Mouse (Mus musculus): ENCODE results near the gene Mlx. TPM values are rescaled to one million over a fixed set of nuclear protein-coding genes. Genes with fewer than 3 reads are reported as not detected.
A peak's percentile ranks its signal among the peaks of the same experiment; 100 is the strongest.

Mlx gene
- polyA plus RNA-seq, 1 experiment from 2014 or later: 36.0 TPM

GRCm38 (mm10) chr11:101062165-101062884, 24.8 kb upstream of the Mlx start:
- no peak overlapping the region for H3K4me3 ChIP-seq (ENCODE audit: low read depth, low read length)
- H3K27me3 ChIP-seq (ENCODE audit: control insufficient read depth, insufficient read depth, low read length): no peaks in the 10 kb centered on the region
- 70% methylated on average over 12 of the region's 12 CpGs for WGBS (ENCODE audit: insufficient replicate concordance)
- no peak overlapping the region for H3K4me2 ChIP-seq
- no peak for ATAC-seq (replicated peaks; ENCODE audit: insufficient number of reproducible peaks, low FRiP score, low TSS enrichment)
- 0 out of 2 replicates have a peak, but pooled peaks cover 3% of the 10 kb centered on the region for H3K36me3 ChIP-seq (ENCODE audit: control insufficient read depth, insufficient read depth, low read length)
- no peaks in the 10 kb centered on the region for H3K9me3 ChIP-seq (replicated peaks; ENCODE audit: control insufficient read depth, low read length)
- H3K27ac ChIP-seq (ENCODE audit: low read depth, low read length): peak overlapping the region; percentile 99
- no peak overlapping the region; the same call in none of the 2 replicates for H3K9ac ChIP-seq (ENCODE audit: low read depth, low read length)
- peaks cover 82% of the 10 kb centered on the region for H3K4me1 ChIP-seq (ENCODE audit: control insufficient read depth, insufficient read depth, low read length)

DNA sequence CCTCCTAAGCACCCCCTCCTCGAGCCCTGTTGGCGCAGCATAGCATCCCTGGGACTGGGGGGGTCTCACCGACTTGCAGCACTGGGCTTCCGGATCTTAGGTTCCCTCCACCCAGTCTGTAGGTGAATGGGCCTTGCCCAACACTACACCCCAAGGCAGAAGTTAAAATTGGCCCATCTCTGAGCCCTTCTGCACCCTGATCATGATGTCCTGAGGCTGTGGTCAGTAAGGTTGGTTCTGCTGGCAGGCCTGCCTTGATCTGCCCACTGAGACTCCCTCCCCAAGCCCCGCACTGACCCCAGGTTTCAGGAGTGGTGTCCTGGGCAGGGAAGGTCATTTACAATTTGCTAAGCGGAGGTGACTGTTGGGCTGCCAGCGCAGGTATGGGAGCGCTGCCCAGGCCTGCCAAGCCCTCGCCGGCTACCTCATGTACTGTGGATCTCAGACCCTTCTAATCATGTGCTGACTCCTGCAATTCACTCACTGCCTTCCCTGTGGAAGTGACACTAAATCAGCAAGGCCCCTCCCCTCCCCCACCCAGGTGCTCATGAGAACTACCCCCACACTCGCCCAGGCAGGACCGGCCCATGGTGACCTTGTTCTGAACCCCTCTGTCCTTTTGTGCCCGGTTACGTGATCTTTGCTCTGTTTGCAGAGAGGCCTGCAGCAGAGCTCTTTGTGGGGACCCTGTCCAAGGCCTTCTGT, 24.0 kb upstream of the Mlx start:
- Histone ChIP-seq H3K27ac (ENCODE audit: low read depth, low read length) (peak overlapping the region; percentile 99), H3K4me2 (peak overlapping the region; percentile 46), H3K9ac (ENCODE audit: low read depth, low read length) (peak overlapping the region; percentile 64), H3K4me1 (ENCODE audit: control insufficient read depth, insufficient read depth, low read length) (peaks cover 74% of the 10 kb centered on the region), H3K4me3 (ENCODE audit: low read depth, low read length) (no peak overlapping the region), H3K9me3 (replicated peaks; ENCODE audit: control insufficient read depth, low read length) (no peaks in the 10 kb centered on the region), H3K27me3 (ENCODE audit: control insufficient read depth, insufficient read depth, low read length) (no peaks in the 10 kb centered on the region), H3K36me3 (ENCODE audit: control insufficient read depth, insufficient read depth, low read length) (0 out of 2 replicates have a peak, but pooled peaks cover 3% of the 10 kb centered on the region)
- 47% methylated on average over 14 of the region's 14 CpGs for WGBS (ENCODE audit: insufficient replicate concordance)
- peak; percentile 11; the same call in 1 of the 2 replicates for ATAC-seq (replicated peaks; ENCODE audit: insufficient number of reproducible peaks, low FRiP score, low TSS enrichment)

- Histone ChIP-seq H3K9me3 (replicated peaks; ENCODE audit: control insufficient read depth, low read length) (no peaks in the 10 kb centered on the region), H3K9ac (ENCODE audit: low read depth, low read length) (peak overlapping the region; percentile 64), H3K4me2 (peak overlapping the region; percentile 46), H3K36me3 (ENCODE audit: control insufficient read depth, insufficient read depth, low read length) (0 out of 2 replicates have a peak, but pooled peaks cover 3% of the 10 kb centered on the region), H3K27me3 (ENCODE audit: control insufficient read depth, insufficient read depth, low read length) (no peaks in the 10 kb centered on the region), H3K4me1 (ENCODE audit: control insufficient read depth, insufficient read depth, low read length) (peaks cover 67% of the 10 kb centered on the region), H3K27ac (ENCODE audit: low read depth, low read length) (peak overlapping the region; percentile 99), H3K4me3 (ENCODE audit: low read depth, low read length) (no peak overlapping the region)
- peak; percentile 78 for ATAC-seq (replicated peaks; ENCODE audit: insufficient number of reproducible peaks, low FRiP score, low TSS enrichment)
- WGBS (ENCODE audit: insufficient replicate concordance): 2% methylated on average over 12 of the region's 12 CpGs
Observed at GRCm38 (mm10) chr11:101063676-101064327, 23.3 kb upstream of the Mlx start.

DNA sequence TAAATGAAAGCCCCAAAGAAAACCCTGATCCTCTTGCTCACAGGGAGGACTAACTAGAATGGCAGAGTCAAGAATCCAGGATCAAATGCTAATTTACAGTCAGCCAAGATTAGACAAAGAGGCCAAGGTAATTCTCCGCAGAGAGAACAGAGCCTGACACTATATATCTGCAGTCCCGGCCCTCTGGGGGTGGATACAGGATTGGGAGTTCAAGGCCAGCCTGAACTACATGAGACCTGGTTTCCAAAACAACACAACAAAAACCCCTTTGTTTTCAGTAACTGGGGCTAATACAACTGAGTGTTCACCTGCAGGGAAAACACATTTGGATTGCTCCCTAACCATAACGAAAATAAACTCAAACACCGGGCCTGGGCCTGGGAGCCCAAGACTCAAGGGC, 22.6 kb upstream of the Mlx start:
- WGBS (ENCODE audit: insufficient replicate concordance): 65% methylated on average over 4 of the region's 4 CpGs
- H3K9ac ChIP-seq (ENCODE audit: low read depth, low read length): peak overlapping the region; percentile 64; the same call in 1 of the 2 replicates
- no peak for ATAC-seq (replicated peaks; ENCODE audit: insufficient number of reproducible peaks, low FRiP score, low TSS enrichment)
- no peaks in the 10 kb centered on the region for H3K9me3 ChIP-seq (replicated peaks; ENCODE audit: control insufficient read depth, low read length)
- no peak overlapping the region for H3K4me3 ChIP-seq (ENCODE audit: low read depth, low read length)
- no peaks in the 10 kb centered on the region for H3K27me3 ChIP-seq (ENCODE audit: control insufficient read depth, insufficient read depth, low read length)
- peak overlapping the region; percentile 46 for H3K4me2 ChIP-seq
- peaks cover 63% of the 10 kb centered on the region for H3K4me1 ChIP-seq (ENCODE audit: control insufficient read depth, insufficient read depth, low read length)
- no peaks in the 10 kb centered on the region for H3K36me3 ChIP-seq (ENCODE audit: control insufficient read depth, insufficient read depth, low read length)
- peak overlapping the region; percentile 99 for H3K27ac ChIP-seq (ENCODE audit: low read depth, low read length)

DNA sequence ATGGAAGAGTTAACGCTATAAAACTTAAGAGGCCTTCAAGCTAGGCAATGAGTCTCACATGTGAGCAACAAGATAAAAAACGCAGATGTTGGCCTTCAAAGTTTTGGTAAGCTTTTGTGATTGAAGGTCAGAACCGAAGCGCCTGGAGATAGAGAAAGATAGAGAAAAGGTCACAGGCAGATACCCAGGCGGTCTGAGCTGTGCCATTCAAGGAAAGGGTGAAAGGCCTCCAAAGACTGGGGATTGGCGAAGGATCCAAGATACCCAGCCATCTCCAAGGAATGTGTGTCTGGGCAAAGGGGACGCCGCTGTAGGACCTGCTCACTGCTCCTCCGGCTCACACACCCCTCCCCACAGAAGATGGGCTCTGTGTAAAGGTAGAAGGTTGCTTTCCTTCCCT, 22.1 kb upstream of the Mlx start:
- Histone ChIP-seq H3K4me1 (ENCODE audit: control insufficient read depth, insufficient read depth, low read length) (peaks cover 58% of the 10 kb centered on the region), H3K27ac (ENCODE audit: low read depth, low read length) (peak overlapping the region; percentile 99), H3K4me2 (no peak overlapping the region), H3K4me3 (ENCODE audit: low read depth, low read length) (no peak overlapping the region), H3K36me3 (ENCODE audit: control insufficient read depth, insufficient read depth, low read length) (no peaks in the 10 kb centered on the region), H3K9me3 (replicated peaks; ENCODE audit: control insufficient read depth, low read length) (no peaks in the 10 kb centered on the region), H3K9ac (ENCODE audit: low read depth, low read length) (no peak overlapping the region), H3K27me3 (ENCODE audit: control insufficient read depth, insufficient read depth, low read length) (no peaks in the 10 kb centered on the region)
- WGBS (ENCODE audit: insufficient replicate concordance): 77% methylated on average over 9 of the region's 9 CpGs
- ATAC-seq (replicated peaks; ENCODE audit: insufficient number of reproducible peaks, low FRiP score, low TSS enrichment): no peak

DNA sequence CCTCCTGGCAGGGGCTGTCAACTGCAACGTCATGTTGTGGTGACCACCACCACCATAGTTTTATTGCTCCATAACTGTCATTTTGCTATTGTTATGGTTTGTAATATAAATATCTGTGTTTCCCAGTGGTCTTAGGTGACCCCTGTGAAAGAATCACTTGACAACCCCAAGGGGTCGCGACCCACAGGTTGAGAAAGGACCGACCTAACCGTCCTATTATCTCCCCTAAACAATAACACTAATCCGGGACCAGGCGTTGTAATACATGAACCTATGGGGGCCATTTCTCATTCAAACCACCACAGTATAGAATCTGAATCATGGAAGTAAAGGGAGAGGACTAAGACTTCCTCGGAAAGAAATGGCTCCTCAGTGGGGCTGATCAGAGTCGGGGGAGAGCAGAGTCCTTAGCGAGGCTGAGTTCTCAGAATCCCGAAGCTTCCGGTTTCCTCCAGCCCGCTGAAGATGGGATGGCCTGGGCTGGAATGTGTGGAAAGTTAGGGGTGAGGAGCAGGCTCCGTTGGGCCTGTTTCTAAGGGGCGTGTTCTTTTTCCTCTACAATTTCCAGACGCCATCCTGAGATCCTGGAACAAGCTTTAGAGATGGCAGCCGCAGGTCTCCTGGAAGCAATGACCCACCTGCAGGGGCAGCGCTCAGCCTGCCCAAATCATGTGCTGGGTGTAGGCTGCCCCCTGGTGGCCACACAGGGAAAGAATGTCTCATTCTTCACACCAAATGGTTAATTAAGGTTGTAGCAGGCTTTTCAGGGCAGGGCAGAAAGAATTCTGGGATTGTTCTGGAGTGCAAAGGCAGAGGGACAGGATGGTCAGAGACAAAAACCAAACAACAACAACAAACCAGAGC, 20.3 kb upstream of the Mlx start:
- 18% methylated on average over 18 of the region's 18 CpGs for WGBS (ENCODE audit: insufficient replicate concordance)
- no peak for ATAC-seq (replicated peaks; ENCODE audit: insufficient number of reproducible peaks, low FRiP score, low TSS enrichment)
- Histone ChIP-seq H3K27ac (ENCODE audit: low read depth, low read length) (no peak overlapping the region), H3K4me3 (ENCODE audit: low read depth, low read length) (peak overlapping the region; percentile 22), H3K9ac (ENCODE audit: low read depth, low read length) (peak overlapping the region; percentile 30), H3K9me3 (replicated peaks; ENCODE audit: control insufficient read depth, low read length) (no peaks in the 10 kb centered on the region), H3K27me3 (ENCODE audit: control insufficient read depth, insufficient read depth, low read length) (no peaks in the 10 kb centered on the region; the same call in 1 of the 2 replicates), H3K4me2 (peak overlapping the region; percentile 61), H3K4me1 (ENCODE audit: control insufficient read depth, insufficient read depth, low read length) (peaks cover 48% of the 10 kb centered on the region), H3K36me3 (ENCODE audit: control insufficient read depth, insufficient read depth, low read length) (no peaks in the 10 kb centered on the region)

DNA sequence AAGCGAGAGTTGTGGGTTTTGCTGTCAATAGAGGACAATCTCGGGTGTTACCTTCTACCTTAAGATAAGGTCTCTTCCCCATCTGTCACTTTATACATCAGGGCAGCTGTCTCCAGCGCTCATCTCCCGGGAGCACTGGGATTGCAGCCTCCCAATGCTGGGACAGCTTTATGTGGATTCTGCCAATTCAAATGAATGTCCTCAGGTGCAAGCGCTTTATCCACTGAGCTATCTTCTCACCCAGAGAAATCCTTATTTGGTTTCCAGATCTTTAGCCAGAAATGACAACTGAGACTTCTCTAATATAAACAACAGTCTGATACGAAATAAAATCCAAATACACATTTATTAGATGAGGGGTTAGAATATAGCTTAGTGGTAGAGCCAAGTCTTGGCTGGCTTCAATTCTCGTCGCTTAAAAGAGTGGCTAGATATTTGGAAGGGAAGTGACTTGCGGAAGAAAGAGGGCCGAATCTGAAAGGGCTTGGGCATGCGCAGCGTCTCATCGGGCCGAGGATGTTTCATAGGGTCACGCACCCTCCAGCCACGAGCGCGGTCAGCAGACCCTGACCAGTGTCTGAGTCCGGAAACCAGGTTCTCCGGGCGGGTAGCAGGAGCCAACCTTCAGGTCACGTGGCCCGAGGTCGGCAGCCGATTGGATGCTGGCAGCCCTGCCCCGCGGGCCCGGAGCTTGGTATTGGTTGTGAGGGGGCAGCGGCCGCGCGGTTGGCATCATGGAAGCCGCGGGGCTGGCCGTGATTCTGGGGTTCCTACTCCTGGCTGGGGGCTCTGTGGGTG, 17.5 kb upstream of the Mlx start, which contains the start of gene Naglu:
Gene Naglu, plus strand, starts transcription at position 622 of the 798 bp plus-strand sequence.
- H3K9me3 ChIP-seq (replicated peaks; ENCODE audit: control insufficient read depth, low read length): no peaks in the 10 kb centered on the region
- peaks cover 20% of the 10 kb centered on the region for H3K4me1 ChIP-seq (ENCODE audit: control insufficient read depth, insufficient read depth, low read length)
- H3K27me3 ChIP-seq (ENCODE audit: control insufficient read depth, insufficient read depth, low read length): no peaks in the 10 kb centered on the region; the same call in 1 of the 2 replicates
- 5% methylated on average over 35 of the region's 35 CpGs for WGBS (ENCODE audit: insufficient replicate concordance)
- peak; percentile 74 for ATAC-seq (replicated peaks; ENCODE audit: insufficient number of reproducible peaks, low FRiP score, low TSS enrichment)
- peak within 1 kb of the TSS; percentile 75 for H3K9ac ChIP-seq (ENCODE audit: low read depth, low read length)
- H3K36me3 ChIP-seq (ENCODE audit: control insufficient read depth, insufficient read depth, low read length): no peaks in the 10 kb centered on the region
- peak within 1 kb of the TSS; percentile 98 for H3K4me2 ChIP-seq
- peak within 1 kb of the TSS; percentile 79 for H3K4me3 ChIP-seq (ENCODE audit: low read depth, low read length)
- H3K27ac ChIP-seq (ENCODE audit: low read depth, low read length): no peak within 1 kb of the TSS
